Mouse (Mus musculus): Measurements from ENCODE around the gene Mypn.

Gene Mypn

DNA sequence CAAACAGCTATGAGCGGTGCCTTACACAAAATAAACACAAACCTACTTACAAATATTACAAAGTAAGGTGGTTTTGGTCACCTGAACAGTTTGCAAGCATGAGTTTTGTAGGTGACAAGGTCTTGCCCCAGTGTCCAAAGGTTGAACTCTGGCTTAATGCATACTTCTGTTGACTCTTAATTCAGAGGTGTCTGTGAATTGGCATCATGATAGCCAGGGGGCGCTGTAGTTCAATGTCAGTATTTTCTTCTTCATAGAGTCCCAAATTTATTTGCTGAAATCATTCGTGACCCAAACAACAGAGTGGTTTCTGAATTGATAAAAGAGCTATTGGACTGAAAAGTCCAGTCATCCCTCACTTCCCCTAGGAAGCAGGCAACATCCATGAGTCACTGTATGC is 50.2 kb downstream of the Mypn start:
- DNase-seq = peak; percentile 36

DNA sequence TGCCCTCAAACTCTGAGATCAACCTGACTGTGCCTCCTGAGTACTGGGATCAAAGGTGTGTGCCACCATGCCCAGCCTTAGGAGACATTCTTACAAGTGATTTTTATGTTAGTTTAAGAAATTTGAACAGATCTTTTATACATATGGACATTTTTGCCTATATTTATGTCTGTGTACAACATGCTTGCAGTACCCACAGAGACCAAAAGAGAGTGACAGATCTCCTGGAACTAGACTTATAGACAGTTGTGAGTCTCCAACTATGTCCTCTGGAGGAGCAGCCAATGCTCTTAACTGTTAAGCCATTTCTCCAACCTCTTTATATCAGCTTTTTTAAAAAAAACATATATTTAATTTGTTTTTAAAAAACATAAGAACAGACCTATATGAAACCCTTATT is 51.4 kb downstream of the Mypn start:
- no peak for DNase-seq

DNA sequence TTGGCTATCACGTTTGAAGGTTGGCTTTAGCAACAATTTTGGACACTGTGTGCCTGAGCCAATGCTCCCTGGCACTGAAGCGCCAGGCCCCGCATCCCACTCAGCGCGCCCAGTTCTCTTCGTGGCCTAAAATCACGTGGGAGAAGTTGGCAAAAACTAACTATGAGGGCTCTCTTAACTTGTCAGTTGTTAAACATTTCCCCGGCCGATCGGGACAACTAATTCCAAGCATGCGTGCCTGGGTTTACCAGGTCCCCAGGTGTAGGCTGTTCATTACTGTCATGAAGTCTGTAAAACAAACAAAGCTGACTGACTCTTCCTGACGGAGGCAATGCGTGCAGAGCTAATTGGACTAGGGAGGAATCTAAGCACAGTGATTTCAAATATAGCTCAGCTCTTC is 61.1 kb downstream of the Mypn start:
- DNase-seq = no peak

GRCm38 (mm10) chr10:63136436-63136835 is 67.3 kb downstream of the Mypn start:
- no peak for DNase-seq

- no peak for DNase-seq
These were observed 68.1 kb downstream of the Mypn start for GRCm38 (mm10) chr10:63135680-63136079.

DNA sequence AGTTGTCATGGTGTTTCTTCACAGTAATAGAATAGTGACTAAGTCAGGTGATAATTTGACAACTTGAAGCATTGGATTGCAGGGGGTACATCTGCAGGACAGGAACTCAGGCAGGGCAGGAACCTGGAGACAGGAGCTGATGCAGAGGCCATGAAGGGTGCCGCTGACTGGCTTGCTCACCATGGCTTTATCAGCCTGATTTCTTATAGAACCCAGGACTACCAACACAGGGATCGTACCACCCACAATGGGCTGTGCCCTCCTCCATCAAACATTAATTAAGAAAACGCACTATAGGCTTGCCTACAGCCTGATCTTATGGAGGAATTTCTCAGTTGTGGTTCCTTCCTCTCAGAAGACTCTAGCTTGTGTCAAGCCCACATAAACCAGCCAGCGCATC is 70.4 kb downstream of the Mypn start:
- DNase-seq = no peak

DNA sequence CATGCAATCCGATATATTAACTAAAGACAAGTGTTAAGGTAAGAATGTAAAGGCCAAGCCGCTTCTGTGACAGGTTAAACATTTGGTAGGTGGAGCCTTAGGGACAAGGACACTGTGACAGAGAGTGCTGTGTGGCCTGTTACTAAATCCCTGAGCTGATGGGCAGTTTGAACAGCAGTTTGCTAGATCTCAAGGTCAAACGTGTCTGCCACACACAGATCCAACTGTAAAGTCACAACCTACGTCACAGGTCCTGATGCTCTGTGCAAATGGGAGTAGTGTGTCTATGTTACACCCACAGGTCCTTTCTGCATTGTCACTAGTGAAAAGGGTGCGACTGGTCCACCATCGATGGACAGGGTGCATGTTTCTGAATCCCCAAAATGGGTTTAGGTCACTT is 71.4 kb downstream of the Mypn start:
- no peak for DNase-seq

DNA sequence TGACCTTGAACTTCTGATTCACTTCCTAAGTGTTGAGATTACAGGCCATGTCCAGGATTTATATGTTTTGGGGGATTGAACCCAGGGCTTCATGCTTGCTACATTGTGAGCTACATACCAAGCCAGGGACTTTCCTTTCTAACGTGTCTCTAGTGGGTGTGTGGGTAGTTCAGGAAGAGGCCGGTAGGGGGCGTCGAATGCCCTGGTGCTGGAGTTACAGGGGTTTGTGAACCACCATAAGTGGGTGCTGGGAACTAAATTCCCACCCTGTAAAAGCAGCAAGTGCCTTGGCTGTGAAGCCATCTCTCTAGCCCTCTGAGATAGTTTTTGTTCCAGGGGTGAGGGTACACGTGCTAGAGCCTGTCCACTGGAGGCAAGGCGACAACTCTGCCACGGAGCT is 73.3 kb downstream of the Mypn start:
- DNase-seq = no peak

DNA sequence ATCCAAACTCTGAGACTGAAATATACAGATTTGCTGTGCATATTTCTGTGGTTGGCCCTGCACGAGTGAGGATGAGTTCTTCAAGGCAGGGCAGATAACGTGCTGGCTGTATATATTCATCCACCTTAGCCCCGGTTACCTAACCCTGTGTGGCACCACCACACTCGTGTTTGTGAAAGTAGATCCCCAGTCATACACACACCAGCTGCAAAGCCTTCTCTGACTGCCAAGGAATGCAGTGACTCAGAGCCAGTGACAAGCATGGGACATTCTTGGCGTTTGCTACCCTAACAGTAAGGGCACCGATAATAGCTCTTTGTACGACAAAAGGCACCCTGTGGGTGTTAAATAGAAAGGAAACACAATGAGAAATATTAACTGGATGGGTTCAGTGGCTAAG is 75.5 kb downstream of the Mypn start:
- DNase-seq = peak; percentile 31

- no peak for DNase-seq
These were observed 76.6 kb downstream of the Mypn start for GRCm38 (mm10) chr10:63127156-63127555.

- no peak for DNase-seq
These were observed 77.6 kb downstream of the Mypn start for GRCm38 (mm10) chr10:63126116-63126515.

- DNase-seq = no peak
These were observed 78.4 kb downstream of the Mypn start for GRCm38 (mm10) chr10:63125343-63125742.

- no peak for DNase-seq
These were observed 79.7 kb downstream of the Mypn start for GRCm38 (mm10) chr10:63124016-63124415.

GRCm38 (mm10) chr10:63123141-63123540 is 80.6 kb downstream of the Mypn start:
- no peak for DNase-seq

DNA sequence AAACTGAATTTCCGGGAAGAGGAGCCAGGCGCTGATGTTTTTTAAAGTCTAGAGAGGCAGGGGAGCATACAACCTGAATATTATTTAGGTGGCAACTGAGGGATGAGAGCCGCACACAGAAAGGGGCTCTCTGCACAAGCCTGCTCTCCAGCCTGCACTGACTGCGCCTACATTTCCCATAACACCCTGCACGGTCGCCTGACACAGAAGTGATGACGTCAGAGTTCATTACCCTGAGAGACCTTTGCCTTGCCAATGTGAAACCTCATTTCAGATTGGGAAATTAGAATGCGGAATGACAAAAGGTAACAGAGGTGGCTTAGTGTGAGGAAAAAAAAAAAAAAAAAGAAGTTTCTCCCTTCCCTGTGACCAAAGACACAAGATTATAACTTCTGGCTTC is 81.2 kb downstream of the Mypn start:
- no peak for DNase-seq

DNA sequence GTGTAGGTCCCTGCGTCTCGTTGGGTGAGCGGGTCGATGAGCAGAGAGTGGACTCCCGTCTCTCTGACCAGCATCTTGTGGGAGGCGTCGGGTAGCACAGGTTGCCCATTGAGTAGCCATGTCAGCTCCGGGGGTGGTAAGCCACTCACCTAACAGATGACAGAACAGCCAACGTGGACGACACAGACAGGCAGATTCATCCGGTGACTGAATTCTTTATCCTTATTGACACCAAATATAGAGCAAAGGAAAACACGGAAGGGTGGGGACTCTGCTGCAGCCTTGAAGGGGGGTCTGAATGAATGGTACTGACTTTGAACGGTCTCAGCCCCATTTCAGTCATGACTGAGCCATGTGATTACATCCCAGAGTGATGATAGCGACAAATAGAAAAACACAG is 81.8 kb downstream of the Mypn start:
- DNase-seq = no peak

GRCm38 (mm10) chr10:63119916-63120315 is 83.8 kb downstream of the Mypn start:
- DNase-seq = no peak

- DNase-seq = no peak
These were observed 86.2 kb downstream of the Mypn start for GRCm38 (mm10) chr10:63117583-63117982.

GRCm38 (mm10) chr10:63116376-63116775 is 87.4 kb downstream of the Mypn start:
- DNase-seq = no peak

DNA sequence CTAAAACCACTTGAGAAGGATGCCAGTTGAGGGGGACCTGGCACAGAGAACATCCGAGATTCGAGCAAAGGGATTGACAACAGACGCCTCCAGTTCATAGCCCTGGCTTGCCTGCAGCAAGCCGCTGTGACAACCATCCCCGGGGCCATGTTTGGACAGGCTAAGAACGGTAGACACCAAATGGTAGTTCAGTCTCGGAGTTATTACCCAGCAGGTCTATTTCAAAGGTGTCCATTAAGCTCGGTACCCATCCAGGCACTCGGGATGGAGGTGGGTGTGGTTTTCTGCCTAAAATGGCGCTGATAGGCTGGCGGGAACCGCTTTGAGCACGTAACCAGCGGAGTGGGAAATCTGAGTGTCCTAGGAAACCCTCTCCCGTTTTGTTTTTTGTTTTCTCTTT is 87.9 kb downstream of the Mypn start:
- DNase-seq = no peak

GRCm38 (mm10) chr10:63113716-63114360 is 89.9 kb downstream of the Mypn start:
- no peak for DNase-seq

GRCm38 (mm10) chr10:63113027-63113604 is 90.6 kb downstream of the Mypn start:
- no peak for DNase-seq

- no peak for DNase-seq
These were observed 103.1 kb downstream of the Mypn start for GRCm38 (mm10) chr10:63100657-63101056.

- DNase-seq = peak; percentile 78
These were observed 103.7 kb downstream of the Mypn start for GRCm38 (mm10) chr10:63099941-63100562.

DNA sequence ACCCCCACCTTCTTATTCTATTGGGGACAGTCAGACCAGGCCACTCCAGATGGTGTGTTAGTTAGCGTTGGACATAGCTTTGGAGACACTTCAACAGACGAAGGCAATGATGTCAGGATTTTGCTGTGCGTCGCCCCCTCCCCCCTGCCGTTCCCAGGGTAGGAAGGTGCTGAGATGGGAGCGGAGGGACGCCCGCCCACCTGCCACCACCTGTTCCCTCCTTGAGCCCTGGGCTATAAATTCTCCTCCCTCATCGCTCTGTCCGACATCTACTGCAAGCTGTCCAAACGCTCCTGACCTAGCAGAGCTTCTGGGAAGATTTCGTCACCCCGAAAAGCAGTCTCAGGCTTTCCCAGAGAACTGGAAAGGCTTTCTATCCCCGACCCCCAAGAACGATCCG is 104.2 kb downstream of the Mypn start, which contains the start of gene Atoh7:
Gene Atoh7 (plus strand): TSS at position 131 of the 400 bp plus-strand sequence.
- peak; percentile 40 for DNase-seq

All from right cerebral cortex, postnatal 25 days (tissue).